Comparison of ENCODE assay signal across 11 mouse cellular contexts in genomic region chr9:89230897-89231497, GRCm38 (mm10). TPM values are rescaled to one million over a fixed set of nuclear protein-coding genes. Genes with fewer than 3 reads are reported as not detected.
DNase-seq lines count a peak whose midpoint lies in the region; ATAC-seq lines count a peak whose summit lies in the region.
"Not testable (repeated sequence)": the region's sequence is repeated elsewhere in the genome, so short reads cannot be mapped to it uniquely, and the experiment has no call there.
"Had no signal": no experiment of that assay in that cellular context is flagged by ENCODE, and none has a peak within 500 bp of the region (broad histone marks: within the 10 kb centered on the region; RNA-seq: fewer than 3 reads in every experiment).

No protein-coding gene starts in this region.

- H3K27me3 ChIP-seq in hindbrain, embryonic 13.5 days; midbrain, embryonic 16.5 days (ENCODE audit: control insufficient read depth, insufficient read depth, low read depth, low read length): not testable (repeated sequence)

- H3K27ac ChIP-seq in hindbrain, embryonic 13.5 days; midbrain, embryonic 16.5 days (ENCODE audit: low read length): not testable (repeated sequence)

- not testable (repeated sequence) for H3K4me2 ChIP-seq in hindbrain, embryonic 13.5 days; midbrain, embryonic 16.5 days (ENCODE audit: low read length)

- H3K4me1 ChIP-seq in hindbrain, embryonic 13.5 days (replicated peaks); midbrain, embryonic 16.5 days (ENCODE audit: control insufficient read depth, insufficient read depth, low read length): not testable (repeated sequence)

- 64% methylated on average over 2 of the region's 2 CpGs for WGBS in hindbrain, embryonic 13.5 days
- 68% methylated on average over 1 of the region's 2 CpGs for WGBS in midbrain, embryonic 16.5 days

- peak; percentile 62 for ATAC-seq in CD4-positive, CD25-positive, alpha-beta regulatory T cell, adult 4 months
- ATAC-seq in hindbrain, embryonic 13.5 days (ENCODE audit: low FRiP score), result peak; percentile 76; the same call in 1 of the 2 replicates
- peak; percentile 80; the same call in 1 of the 2 replicates for ATAC-seq in midbrain, embryonic 16.5 days

- not testable (repeated sequence) for H3K4me3 ChIP-seq in hindbrain, embryonic 13.5 days; midbrain, embryonic 16.5 days (ENCODE audit: low read depth, low read length)

- not testable (repeated sequence) for H3K36me3 ChIP-seq in hindbrain, embryonic 13.5 days; midbrain, embryonic 16.5 days (ENCODE audit: control insufficient read depth, insufficient read depth, low read length)

- intact Hi-C loops in left cerebral cortex, postnatal 36 days (cut with DNase I), result not testable (repeated sequence)

- DNase-seq in cerebellum, adult 9-10 months, result peak; percentile 51
- DNase-seq in frontal cortex, postnatal 14 days (ENCODE audit: low spot score in 2 of 2), result peak; percentile 46 to 64
- DNase-seq in kidney, postnatal 4 days, result peak; percentile 70 to 72
- DNase-seq in left cerebral cortex, postnatal 36 days (ENCODE audit: low spot score in 2 of 2), result peak; percentile 40 to 56
- peak; percentile 53 for DNase-seq in right cerebral cortex, postnatal 25 days

- H3K9me3 ChIP-seq in hindbrain, embryonic 13.5 days; midbrain, embryonic 16.5 days (replicated peaks; ENCODE audit: control insufficient read depth, low read length, poor library complexity, severe bottlenecking): not testable (repeated sequence)

- H3K9ac ChIP-seq in hindbrain, embryonic 13.5 days; midbrain, embryonic 16.5 days (ENCODE audit: low read depth, low read length): not testable (repeated sequence)

RNA-seq across cellular contexts. Expression of gene Mthfs, which starts 20.5 kb away (rescaled TPM):
- 100 to 1,000 TPM in 1 of 2 experiments, 10 to 100 TPM in 1; 97.1 to 120 TPM for polyA plus RNA-seq in CD4-positive, CD25-positive, alpha-beta regulatory T cell, adult 4 months (2017; shearing (Covaris generic))
- 14.9 and 15.2 TPM in 2 replicates for polyA plus RNA-seq in hindbrain, embryonic 13.5 days (2015; fragmentation: Nextera tagmentation; extraction: Ambion mirVana)
- 10 to 100 TPM; 28.4 to 38.4 TPM for total RNA-seq in left cerebral cortex, postnatal 36 days (2021)
- 11.3 and 12.9 TPM in 2 replicates for polyA plus RNA-seq in midbrain, embryonic 16.5 days (2015; fragmentation: Nextera tagmentation; extraction: Ambion mirVana)

RNA-seq across cellular contexts. Expression of gene Gm29094, which starts 31.8 kb away (rescaled TPM):
- polyA plus RNA-seq in CD4-positive, CD25-positive, alpha-beta regulatory T cell, adult 4 months (2017; shearing (Covaris generic)), result 10 to 100 TPM in 1 of 2 experiments, 1 to 10 TPM in 1; 5.8 to 38.9 TPM
- not detected in 2 replicates for polyA plus RNA-seq in hindbrain, embryonic 13.5 days (2015; fragmentation: Nextera tagmentation; extraction: Ambion mirVana)
- total RNA-seq in left cerebral cortex, postnatal 36 days (2021), result not detected
- not detected in 2 replicates for polyA plus RNA-seq in midbrain, embryonic 16.5 days (2015; fragmentation: Nextera tagmentation; extraction: Ambion mirVana)
- total RNA-seq: liver, adult 2 months had no signal
- polyA plus RNA-seq: heart, embryonic 12.5 days; liver, adult 2 months; stomach, embryonic 14.5 days had no signal

RNA-seq across cellular contexts. Expression of gene Bcl2a1b, which starts 32.0 kb away (rescaled TPM):
- 100 to 1,000 TPM; 217 to 227 TPM for polyA plus RNA-seq in CD4-positive, CD25-positive, alpha-beta regulatory T cell, adult 4 months (2017; shearing (Covaris generic))
- polyA plus RNA-seq in hindbrain, embryonic 13.5 days (2015; fragmentation: Nextera tagmentation; extraction: Ambion mirVana), result 1.2 and 1.8 TPM in 2 replicates
- total RNA-seq in left cerebral cortex, postnatal 36 days (2021), result under 1 TPM in 1 of 2 experiments, not detected in 1; 0.64 TPM
- polyA plus RNA-seq in midbrain, embryonic 16.5 days (2015; fragmentation: Nextera tagmentation; extraction: Ambion mirVana), result 1.4 and 2.2 TPM in 2 replicates

Comparison
In these comparisons a context has a peak if more than half of its experiments do, and no peak if none do; other contexts are left out.
1. RNA of gene Bcl2a1b, which starts 32.0 kb away (polyA plus RNA-seq): 217 to 227 TPM in CD4-positive, CD25-positive, alpha-beta regulatory T cell, adult 4 months; 1.4 to 2.2 TPM in midbrain, embryonic 16.5 days and 1.2 to 1.8 TPM in hindbrain, embryonic 13.5 days; every median in the first group is over 10 times any median in the second.
2. Peak in every context shown above with its lines, with median percentiles within 50 percentile points of each other: ATAC-seq and DNase-seq.